Mouse (Mus musculus) embryonic stem cell, embryonic (primary cell): ENCODE measurements at regions not wholly inside any gene's neighbourhood (a gene's known extent, or its start where the extent isn't known, plus 50 kb on each side); places are given as distances from the start of the nearest gene placed in this dataset.

Source experiments
- CTCF ChIA-PET, 4 experiments: fragments of 300-600 bp in 2 of 4; fragments of 350-600 bp in 2 of 4; sonication (Branson Sonifier 250); formaldehyde crosslinking; loops; one replicate each; lab custom pipeline; 2022; ENCODE audit warnings: inconsistent platforms in 2 of 4; lab: Charles Lee
- POLR2A ChIA-PET, 4 experiments: fragments of 300-600 bp in 2 of 4; fragments of 350-600 bp in 2 of 4; sonication (Branson Sonifier 250); formaldehyde crosslinking; loops; one replicate each; lab custom pipeline; 2022; ENCODE audit warnings: antibody characterized with exemption in 4 of 4, inconsistent platforms in 1 of 4; lab: Charles Lee

DNA sequence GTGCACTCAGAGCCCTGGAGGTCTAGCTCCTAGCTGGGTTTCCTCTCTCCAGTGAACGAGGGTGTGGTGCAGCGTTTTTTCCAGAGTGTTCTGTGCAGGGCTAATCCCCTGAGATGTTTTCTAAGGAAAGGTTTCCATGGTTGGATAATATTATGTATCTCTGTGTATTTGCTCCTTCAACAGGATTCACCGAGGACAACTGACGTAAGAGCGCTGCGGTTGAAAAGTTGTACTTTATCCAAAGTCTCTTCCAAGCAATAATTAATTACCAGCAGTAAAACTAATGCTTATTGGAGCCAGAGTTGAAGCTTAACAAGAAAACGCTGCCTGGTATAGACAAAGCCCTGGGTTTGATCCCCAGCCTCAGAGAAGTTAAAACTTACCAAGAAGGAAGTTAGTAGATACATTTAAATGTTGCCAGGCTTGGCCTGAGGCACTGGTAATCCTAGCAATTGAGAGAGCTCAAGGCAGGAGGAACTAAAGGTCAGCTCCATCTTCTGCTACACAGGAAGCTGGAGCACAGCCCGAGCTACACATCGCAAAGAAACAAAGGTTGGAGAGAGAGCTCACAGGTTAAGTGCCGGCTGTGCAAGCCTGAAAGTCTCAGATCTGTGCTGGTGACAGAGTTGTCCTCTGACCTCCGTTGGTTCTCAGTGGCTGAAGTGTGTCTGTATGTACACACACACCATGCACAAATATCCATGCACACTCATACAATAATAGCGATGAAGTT, 51.2 kb upstream of the Rap1b start:
- ChIA-PET CTCF (no interaction called here), POLR2A (interaction anchor here (0.6 to 3.2 kb wide), 13 partner anchors 8 to 1750 kb away, joined by 3 to 14 read pairs (median 3); no protein-coding TSS in a partner anchor)

DNA sequence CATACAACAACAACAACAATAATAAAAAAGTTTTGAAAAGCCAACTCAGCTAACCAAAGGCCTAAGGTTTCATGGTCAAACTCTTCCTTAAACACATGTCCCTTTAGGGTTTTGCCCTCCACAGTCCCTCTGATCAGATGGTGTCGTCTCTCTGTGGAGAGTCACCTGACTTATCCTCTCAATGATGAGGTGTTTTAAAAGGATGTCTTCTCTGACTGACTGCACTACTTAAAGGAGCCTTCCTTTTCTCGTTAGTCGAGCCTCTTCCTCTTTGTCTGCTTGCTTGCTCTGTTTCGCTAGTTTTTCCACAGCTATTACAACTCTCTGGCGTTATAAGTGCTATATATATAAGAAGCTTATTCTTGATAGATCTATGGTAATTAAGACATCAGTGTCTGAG, 51.9 kb upstream of the Rap1b start:
- POLR2A ChIA-PET: interaction anchor here in 1 of 4 experiments (0.7 kb wide), 1 partner anchor 20 kb away, joined by 3 read pairs; no protein-coding TSS in a partner anchor
- CTCF ChIA-PET: no interaction called here

DNA sequence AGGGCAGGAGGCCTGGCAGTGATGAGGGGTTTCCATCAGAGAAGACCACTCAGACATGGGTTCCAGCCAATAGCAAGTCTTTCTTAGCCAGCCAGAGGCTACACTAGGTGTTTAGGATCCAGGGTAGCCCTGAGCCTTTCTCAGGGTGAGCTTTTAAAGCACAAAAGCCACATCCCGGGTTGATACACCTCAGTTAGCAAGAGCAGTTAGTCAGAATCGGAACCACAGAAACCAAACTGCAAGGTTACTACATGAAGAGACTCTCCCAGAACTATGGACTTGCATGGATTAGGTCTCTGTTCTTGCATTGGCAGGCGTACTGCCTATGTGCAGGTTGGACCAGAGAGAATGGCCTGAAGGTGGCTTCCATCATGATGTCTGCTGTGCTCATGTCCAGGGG, 52.6 kb upstream of the Rap1b start:
- CTCF ChIA-PET: no interaction called here
- POLR2A ChIA-PET: interaction anchor here in 2 of 4 experiments (0.6 to 0.7 kb wide), 2 partner anchors 20 to 50 kb away, joined by 3 read pairs; no protein-coding TSS in a partner anchor

DNA sequence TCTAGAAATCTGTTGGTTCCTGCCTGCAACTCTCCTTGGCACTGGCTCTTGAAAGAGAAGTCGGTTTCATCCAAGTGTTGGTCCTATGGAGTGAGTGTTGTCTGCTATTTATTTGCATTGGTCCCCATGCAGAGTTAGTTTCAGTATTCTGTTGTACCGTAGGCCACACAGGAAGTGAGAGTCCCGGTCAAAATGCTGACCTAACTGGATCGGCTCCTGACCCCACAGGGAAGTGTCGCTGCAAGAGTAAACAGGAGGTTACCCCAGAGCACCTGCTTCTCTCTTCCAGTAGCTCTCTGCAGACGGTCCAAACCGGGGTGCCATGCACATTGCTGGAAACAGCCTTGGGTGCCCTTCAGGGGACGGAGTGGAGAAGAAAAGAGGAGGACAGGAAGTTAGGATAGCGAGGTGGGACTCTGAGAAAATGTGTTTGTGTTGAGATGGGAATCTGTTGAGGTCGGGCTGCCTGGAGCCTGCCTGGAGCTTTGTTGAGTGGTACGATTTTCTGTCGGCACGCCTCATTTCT, 53.6 kb upstream of the Rap1b start:
- ChIA-PET POLR2A (interaction anchor here in 1 of 4 experiments (1.6 kb wide), 1 partner anchor 8 kb away, joined by 3 read pairs; no protein-coding TSS in a partner anchor), CTCF (interaction anchor here in 2 of 4 experiments (0.6 kb wide), 2 partner anchors 57 to 844 kb away, joined by 3 to 7 read pairs; no protein-coding TSS in a partner anchor)

DNA sequence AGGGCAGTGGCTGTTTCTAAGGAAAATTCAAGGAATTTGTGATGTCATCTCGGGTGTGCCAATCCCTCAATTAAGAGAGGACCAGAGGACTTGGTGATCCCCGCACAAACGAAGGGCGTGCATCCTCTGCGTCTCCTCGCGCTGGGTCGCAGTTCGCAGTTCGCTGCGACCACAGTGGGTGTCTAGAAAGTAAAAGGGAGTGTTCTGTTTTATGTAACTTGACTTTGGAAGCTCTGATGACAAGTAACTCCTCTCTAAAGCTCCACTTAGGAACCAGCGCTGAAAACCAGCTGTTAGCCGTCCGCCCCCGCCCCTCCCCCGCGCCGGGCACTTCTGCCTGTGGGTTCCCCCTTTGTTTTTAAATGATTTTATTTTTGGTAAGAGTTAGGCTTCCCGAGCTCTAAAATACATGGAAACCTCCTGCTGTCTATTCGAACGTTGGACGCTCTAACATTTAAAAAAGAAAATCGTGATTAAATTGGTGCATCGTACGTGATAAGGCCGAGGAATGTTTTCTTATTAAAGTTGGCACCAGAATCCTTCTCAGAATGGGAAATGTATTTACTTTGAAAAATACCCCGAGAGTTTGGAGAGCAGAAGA, 59.9 kb upstream of the Rap1b start:
- ChIA-PET POLR2A (interaction anchor here (0.5 to 2.3 kb wide), 22 partner anchors 9 to 437 kb away, joined by 3 to 14 read pairs (median 3); partner anchors contain the start of genes Nup107 (in 2 of the 4) and Mdm2 (in 1 of the 4)), CTCF (interaction anchor here in 1 of 4 experiments (1.3 to 1.5 kb wide), 2 partner anchors 16 to 53 kb away, joined by 3 read pairs; no protein-coding TSS in a partner anchor)

DNA sequence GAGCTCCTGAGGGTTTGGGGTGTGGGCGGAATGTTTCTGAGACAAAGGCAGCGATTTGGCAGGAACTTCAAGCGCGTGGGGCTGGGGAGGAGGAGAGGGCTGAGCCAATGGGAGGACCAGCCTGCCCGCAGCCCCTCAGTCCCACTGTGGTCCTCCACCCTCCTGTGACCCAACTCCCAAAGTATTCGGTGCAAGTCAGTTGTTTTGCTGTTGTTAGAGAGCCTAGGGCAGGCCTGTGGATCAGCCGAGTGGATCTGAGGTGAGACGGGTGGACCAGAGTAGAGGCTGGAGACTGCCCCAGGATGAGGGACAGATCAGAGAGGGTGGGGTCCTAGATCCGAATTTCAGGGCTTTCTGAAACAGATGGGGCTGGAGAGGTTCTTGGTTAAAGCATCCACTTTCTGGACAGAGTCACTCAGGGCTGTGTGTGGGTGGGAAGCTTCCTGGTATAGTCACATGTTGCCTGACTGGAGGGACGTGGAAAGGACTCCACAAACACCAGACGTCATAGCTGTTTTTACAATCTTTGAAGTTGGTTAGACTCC, 60.5 kb upstream of the Rap1b start:
- CTCF ChIA-PET: interaction anchor here in 1 of 4 experiments (1.3 to 1.5 kb wide), 2 partner anchors 16 to 54 kb away, joined by 3 read pairs; no protein-coding TSS in a partner anchor

DNA sequence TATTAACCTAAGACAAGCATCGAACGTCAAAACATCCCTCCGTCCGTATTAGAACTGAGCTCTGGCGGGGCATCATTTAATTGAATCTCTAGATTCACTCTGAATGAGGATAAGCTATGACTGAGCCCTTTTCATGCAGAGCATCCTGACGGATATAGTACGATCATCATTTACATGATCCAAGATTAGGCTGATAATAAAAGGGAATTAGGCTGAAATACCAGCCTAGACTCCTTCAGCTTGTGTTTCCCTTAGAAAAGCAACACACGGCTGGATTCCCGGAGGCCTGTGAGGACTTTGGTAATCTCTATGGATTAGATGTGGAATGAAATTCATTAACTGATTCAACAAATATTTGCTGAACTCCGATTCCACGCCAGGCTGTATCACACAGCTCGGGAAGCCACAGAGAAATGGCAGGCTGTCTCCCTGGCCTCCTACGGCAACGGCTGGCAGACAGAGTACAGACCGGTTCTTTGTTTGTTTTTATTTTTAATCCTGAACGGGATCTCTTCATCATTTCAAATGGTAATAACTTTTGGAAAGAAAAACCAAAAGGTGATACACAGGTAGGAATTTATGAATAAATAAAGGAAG, 62.3 kb upstream of the Rap1b start:
- CTCF ChIA-PET: no interaction called here

More for the DNA sequence above, 60.5 kb upstream of the Rap1b start:
- POLR2A ChIA-PET: interaction anchor here (0.5 to 2.3 kb wide), 21 partner anchors 9 to 438 kb away, joined by 3 to 14 read pairs (median 3); partner anchors contain the start of genes Nup107 (in 2 of the 4) and Mdm2 (in 1 of the 4)

DNA sequence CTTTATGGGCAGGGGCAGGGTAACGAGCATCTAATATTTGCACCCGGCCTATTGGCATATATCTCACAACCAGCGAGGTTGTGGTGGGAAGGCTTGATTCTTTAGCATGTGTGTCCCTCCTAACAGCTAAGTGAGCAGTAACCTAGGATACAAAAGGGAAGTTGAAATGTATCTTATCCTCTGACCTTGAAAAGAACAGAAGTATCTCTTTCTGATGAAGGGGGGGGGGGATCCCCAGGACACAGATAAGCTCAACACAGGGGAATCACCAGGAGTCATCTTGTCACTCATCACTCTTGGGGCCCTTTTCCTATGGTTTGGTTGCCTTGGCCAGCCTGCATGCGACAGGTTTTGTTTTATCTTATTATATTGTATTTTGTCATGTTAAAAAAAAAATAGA, 63.3 kb upstream of the Rap1b start:
- POLR2A ChIA-PET: interaction anchor here in 3 of 4 experiments (0.6 to 1.5 kb wide), 6 partner anchors 8 to 123 kb away, joined by 3 to 4 read pairs (median 3); no protein-coding TSS in a partner anchor
- CTCF ChIA-PET: interaction anchor here in 1 of 4 experiments (0.6 kb wide), 1 partner anchor 17 kb away, joined by 4 read pairs; no protein-coding TSS in a partner anchor

More for the DNA sequence above, 62.3 kb upstream of the Rap1b start:
- POLR2A ChIA-PET: interaction anchor here in 2 of 4 experiments (0.6 to 1.5 kb wide), 3 partner anchors 18 to 62 kb away, joined by 3 to 5 read pairs (median 3); no protein-coding TSS in a partner anchor

DNA sequence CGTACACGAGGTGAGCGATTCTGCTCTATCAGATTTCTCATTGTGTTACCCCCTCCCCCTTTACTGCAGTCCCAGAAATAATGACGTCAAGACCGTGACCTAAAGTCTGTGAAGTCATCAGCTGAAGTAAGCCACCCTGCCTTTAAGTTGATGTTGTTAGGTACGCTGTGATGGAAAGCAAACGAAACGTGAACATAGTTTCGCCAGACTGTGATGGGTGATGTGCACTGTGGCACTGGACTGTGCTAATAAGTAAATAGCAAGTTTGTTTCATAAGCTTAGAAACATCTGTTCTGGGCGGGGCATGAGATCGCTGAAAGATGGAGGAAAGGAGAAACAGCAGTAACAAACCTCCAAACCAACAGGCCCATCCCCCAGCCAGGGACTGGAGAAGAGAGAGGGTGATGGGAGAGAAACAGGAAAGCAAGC, 64.0 kb upstream of the Rap1b start:
- CTCF ChIA-PET: no interaction called here
- POLR2A ChIA-PET: interaction anchor here in 2 of 4 experiments (0.6 to 1.4 kb wide), 4 partner anchors 9 to 123 kb away, joined by 3 read pairs; no protein-coding TSS in a partner anchor

DNA sequence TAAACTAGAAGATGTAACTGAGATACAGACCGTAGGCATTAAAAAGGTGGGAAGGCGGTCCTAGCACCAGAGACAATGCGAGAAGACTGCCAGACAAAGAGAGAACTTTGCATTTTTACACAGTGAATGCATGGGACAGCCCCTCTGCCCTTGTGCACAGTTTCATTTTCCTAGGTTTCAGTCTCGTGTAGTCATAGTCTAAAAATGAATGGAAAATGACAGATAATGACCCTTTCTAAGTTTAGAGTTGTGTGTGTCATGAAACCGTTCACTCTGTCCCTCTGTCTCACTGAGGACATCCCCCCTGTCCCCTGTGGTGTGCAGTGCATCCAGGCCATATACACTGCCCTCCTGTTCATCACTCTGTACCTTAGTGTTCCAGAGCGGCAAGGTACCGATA, 64.6 kb upstream of the Rap1b start:
- POLR2A ChIA-PET: interaction anchor here in 1 of 4 experiments (1.1 kb wide), 1 partner anchor 14 kb away, joined by 3 read pairs; no protein-coding TSS in a partner anchor
- CTCF ChIA-PET: no interaction called here

DNA sequence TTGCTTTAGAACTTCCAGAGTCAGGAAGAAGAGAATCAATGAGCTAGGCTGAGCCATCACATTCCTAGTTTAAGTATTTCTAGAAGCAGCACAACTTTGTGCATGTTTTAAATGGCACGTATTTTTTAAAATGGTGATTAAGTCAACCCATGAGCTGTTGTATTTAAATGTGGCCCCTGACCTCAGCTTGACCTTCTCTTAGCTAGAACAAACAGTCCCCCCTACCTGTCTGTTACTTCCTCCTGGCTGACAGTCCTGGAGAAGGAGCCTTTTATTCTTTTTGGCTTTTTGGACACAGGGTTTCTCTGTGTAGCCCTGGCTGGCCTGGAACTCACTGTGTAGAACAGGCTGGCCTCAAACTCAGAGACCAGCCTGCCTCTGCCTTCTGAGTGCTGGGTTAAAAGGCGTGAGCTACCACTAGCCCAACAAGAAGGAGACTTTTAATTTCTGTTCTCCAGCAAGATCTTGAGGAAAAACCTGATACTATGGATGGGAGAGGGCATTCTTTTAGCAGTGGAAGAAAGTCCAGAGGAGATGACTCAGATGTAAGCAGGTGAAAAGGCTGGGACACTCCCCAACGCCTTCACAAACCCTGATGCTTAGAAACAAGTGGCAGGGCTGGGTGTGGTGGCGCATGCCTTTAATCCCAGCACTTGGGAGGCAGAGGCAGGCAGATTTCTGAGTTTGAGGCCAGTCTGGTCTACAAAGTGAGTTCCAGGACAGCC, 69.3 kb upstream of the Rap1b start:
- ChIA-PET CTCF (no interaction called here), POLR2A (interaction anchor here in 1 of 4 experiments (1.0 kb wide), 1 partner anchor 9 kb away, joined by 5 read pairs; no protein-coding TSS in a partner anchor)

DNA sequence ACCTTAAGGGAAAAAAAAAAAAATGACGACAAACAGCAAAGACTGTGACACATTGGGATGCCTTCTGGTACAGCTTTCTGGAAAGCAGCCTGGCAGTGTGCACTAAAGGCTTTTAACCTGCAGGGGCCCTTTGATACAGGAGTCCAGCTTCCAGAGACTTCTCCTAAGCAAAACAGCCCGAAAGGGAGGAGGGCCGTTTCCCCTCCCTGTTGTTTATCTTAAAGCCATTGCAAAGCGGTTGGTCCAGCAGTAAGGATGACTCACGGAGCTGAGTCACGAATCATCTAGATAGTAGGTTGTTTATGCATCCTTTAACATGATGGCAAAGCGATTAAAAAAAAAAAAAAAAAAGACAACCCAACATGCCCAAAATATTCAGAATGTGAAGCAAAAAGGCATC, 70.4 kb upstream of the Rap1b start:
- CTCF ChIA-PET: interaction anchor here in 1 of 4 experiments (0.6 kb wide), 1 partner anchor 70 kb away, joined by 4 read pairs; the partner anchor contains the start of gene Rap1b

DNA sequence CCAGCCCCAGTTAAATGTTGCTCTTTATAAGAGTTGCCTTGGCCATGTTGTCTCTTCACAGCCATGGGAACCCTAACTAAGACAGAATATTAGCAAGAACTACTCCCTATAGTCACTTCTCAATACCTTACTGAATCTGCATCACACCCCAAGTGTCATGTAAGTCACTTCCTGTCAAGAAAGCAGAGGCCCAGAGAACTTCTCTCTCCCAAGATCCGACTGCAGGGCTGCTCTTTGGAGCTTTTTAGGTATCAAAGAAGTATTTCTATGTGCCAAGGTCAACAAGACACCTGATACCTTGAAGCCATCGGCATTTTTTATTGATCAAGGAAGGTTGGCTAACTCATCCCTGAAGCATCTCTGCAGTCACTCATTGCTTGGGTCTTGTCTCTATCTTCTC, 72.0 kb upstream of the Rap1b start:
- POLR2A ChIA-PET: no interaction called here

More for the DNA sequence above, 70.4 kb upstream of the Rap1b start:
- POLR2A ChIA-PET: interaction anchor here (0.7 to 0.9 kb wide), 8 partner anchors 9 to 340 kb away, joined by 3 to 11 read pairs (median 4); partner anchors contain the start of gene Rap1b (in 1 of the 4)

DNA sequence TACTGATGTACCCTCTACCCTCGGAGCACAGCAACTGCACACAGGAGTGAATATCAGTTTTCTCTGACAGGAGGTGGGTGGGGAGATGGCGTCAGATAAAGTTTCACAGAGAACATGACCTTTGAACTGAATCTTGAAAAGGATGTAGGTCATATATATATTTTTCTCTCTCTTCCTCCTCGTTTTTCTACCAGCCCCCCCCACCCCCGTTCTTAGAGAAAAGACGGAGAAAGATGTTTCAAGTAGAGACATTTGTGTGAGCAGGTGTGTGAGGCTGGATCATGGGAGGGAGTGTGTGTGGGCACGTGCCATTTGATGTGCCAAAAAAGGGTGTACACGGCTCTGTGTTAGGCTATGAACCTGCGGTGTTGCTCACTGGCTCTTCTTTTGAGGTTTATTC, 72.8 kb upstream of the Rap1b start:
- POLR2A ChIA-PET: no interaction called here
- CTCF ChIA-PET: interaction anchor here in 1 of 4 experiments (0.7 kb wide), 1 partner anchor 10 kb away, joined by 3 read pairs; no protein-coding TSS in a partner anchor

More for the DNA sequence above, 72.0 kb upstream of the Rap1b start:
- CTCF ChIA-PET: interaction anchor here in 1 of 4 experiments (0.7 kb wide), 1 partner anchor 10 kb away, joined by 3 read pairs; no protein-coding TSS in a partner anchor

DNA sequence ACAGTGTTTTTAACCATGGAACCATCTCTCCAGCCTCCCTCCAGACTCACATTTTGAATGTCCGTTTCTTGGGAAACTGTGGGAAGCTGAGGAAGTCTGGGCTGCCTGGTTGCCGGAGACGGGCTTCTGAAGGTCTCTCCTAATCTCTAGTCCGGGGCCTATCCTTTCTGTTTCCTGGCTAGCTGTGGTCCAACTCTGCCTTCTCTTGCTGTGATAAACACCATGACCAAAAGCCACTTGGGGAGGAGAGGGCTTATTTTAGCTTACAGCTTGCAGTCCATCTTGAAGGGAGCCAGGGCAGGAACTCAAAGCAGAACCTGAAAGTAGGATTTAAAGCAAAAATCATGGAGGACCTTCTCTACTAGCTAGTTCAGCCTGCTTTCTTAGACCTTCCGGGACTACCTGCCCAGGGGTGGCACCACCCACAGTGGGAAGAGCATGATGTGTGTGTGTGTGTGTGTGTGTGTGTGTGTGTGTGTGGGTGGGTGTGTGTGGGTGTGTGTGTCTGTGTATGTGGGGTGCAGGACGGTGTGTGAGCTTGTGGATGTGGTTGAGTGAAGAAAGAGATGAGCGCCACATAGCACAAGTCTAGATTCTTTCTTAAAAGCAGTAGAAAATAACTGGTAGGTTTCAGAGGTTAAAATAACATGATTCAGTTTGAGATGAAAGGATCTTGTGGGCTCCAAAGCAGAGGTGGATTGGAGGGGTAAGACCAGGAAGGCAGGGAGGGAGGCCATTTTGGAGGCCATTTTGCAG, 73.5 kb upstream of the Rap1b start:
- CTCF ChIA-PET: no interaction called here
- POLR2A ChIA-PET: no interaction called here

DNA sequence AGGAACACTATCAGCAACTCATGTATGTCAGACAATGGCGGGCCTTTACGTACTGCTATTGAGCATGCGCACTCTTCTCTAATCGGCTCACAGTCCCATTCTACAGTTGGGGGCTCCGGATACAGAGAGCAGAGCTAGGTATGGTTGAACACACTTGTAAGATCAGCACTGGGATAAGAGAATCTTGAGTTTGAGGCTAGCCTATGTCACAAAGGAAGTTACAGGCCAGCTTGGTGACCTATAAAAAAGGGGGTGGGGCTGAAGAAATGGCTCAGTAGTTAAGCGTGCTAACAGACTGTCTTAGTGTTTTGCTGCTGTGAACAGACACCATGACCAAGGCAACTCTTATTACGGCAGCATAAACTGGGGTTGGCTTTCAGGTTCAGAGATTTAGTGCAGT, 79.4 kb upstream of the Rap1b start:
- ChIA-PET POLR2A (interaction anchor here in 2 of 4 experiments (0.7 to 1.5 kb wide), 6 partner anchors 9 to 55 kb away, joined by 3 to 5 read pairs (median 3); no protein-coding TSS in a partner anchor), CTCF (no interaction called here)
